Mouse (Mus musculus): ENCODE measurements around the gene Pck2. TPM values are rescaled to one million over a fixed set of nuclear protein-coding genes. Genes with fewer than 3 reads are reported as not detected.

The Pck2 gene
- total RNA-seq, 2 experiments from 2014 or later: 27.6 to 37.2 TPM

GRCm38 (mm10) chr14:55524785-55525184 lies 15.3 kb upstream of the Pck2 start, which contains the start of gene Nrl:
Gene Nrl, minus strand, starts transcription at chr14:55524981.
- DNase-seq (ENCODE audit: low spot score in 2 of 2): no peak

GRCm38 (mm10) chr14:55526674-55527073 lies 13.4 kb upstream of the Pck2 start:
- no peak for DNase-seq (ENCODE audit: low spot score in 2 of 2)

- peak in 1 of 2 experiments; percentile 45 for DNase-seq (ENCODE audit: low spot score in 2 of 2)
Measured at GRCm38 (mm10) chr14:55527940-55528339, 12.1 kb upstream of the Pck2 start.

GRCm38 (mm10) chr14:55536116-55536745 lies 3.8 kb upstream of the Pck2 start:
- peak in 1 of 2 experiments; percentile 41 for DNase-seq (ENCODE audit: low spot score in 2 of 2)

- DNase-seq (ENCODE audit: low spot score in 2 of 2): peak; percentile 83
Measured at GRCm38 (mm10) chr14:55540787-55541321, 788 bp downstream of the Pck2 start.

GRCm38 (mm10) chr14:55542268-55542667 lies 2.2 kb downstream of the Pck2 start:
- no peak for DNase-seq (ENCODE audit: low spot score in 2 of 2)

GRCm38 (mm10) chr14:55544334-55544733 lies 4.3 kb downstream of the Pck2 start:
- DNase-seq (ENCODE audit: low spot score in 2 of 2): no peak

- no peak for DNase-seq (ENCODE audit: low spot score in 2 of 2)
Measured at GRCm38 (mm10) chr14:55550191-55550590, 10.1 kb downstream of the Pck2 start.

GRCm38 (mm10) chr14:55551347-55551746 lies 11.3 kb downstream of the Pck2 start:
- DNase-seq (ENCODE audit: low spot score in 2 of 2): no peak

- no peak for DNase-seq (ENCODE audit: low spot score in 2 of 2)
Measured at GRCm38 (mm10) chr14:55551794-55552193, 11.7 kb downstream of the Pck2 start.

- DNase-seq (ENCODE audit: low spot score in 2 of 2): no peak
Measured at GRCm38 (mm10) chr14:55554635-55555034, 14.6 kb downstream of the Pck2 start.

GRCm38 (mm10) chr14:55555788-55556187 lies 15.7 kb downstream of the Pck2 start:
- DNase-seq (ENCODE audit: low spot score in 2 of 2): no peak

GRCm38 (mm10) chr14:55557003-55557402 lies 16.9 kb downstream of the Pck2 start:
- DNase-seq (ENCODE audit: low spot score in 2 of 2): peak; percentile 73 to 77

GRCm38 (mm10) chr14:55557587-55557986 lies 17.5 kb downstream of the Pck2 start:
- DNase-seq (ENCODE audit: low spot score in 2 of 2): no peak

- DNase-seq (ENCODE audit: low spot score in 2 of 2): no peak
Measured at GRCm38 (mm10) chr14:55558740-55559448, 18.8 kb downstream of the Pck2 start.

- peak; percentile 82 to 88 for DNase-seq (ENCODE audit: low spot score in 2 of 2)
Measured at GRCm38 (mm10) chr14:55559799-55560201, 19.7 kb downstream of the Pck2 start, which contains the start of gene Dcaf11. Gene Dcaf11, plus strand, starts transcription at chr14:55560006.

GRCm38 (mm10) chr14:55560202-55561073 lies 20.4 kb downstream of the Pck2 start, which contains the start of gene A730061H03Rik:
Gene A730061H03Rik, minus strand, starts transcription at chr14:55560406.
- peak; percentile 97 to 98 for DNase-seq (ENCODE audit: low spot score in 2 of 2)

- no peak for DNase-seq (ENCODE audit: low spot score in 2 of 2)
Measured at GRCm38 (mm10) chr14:55561860-55562259, 21.8 kb downstream of the Pck2 start.

GRCm38 (mm10) chr14:55563249-55563648 lies 23.2 kb downstream of the Pck2 start:
- no peak for DNase-seq (ENCODE audit: low spot score in 2 of 2)

GRCm38 (mm10) chr14:55565748-55566147 lies 25.7 kb downstream of the Pck2 start:
- no peak for DNase-seq (ENCODE audit: low spot score in 2 of 2)

GRCm38 (mm10) chr14:55567496-55567895 lies 27.4 kb downstream of the Pck2 start:
- no peak for DNase-seq (ENCODE audit: low spot score in 2 of 2)

Measured in left cerebral cortex, adult 18-20 months (tissue).